Mouse (Mus musculus) testis, adult 10 weeks (tissue): ENCODE measurements around the gene B630019K06Rik. TPM values are rescaled to one million over a fixed set of nuclear protein-coding genes. Genes with fewer than 3 reads are reported as not detected.

Experiments
- polyA plus RNA-seq: library from polyadenylated mRNA; stranded (reverse); fragments of 350-450 nt; fragmentation: Illumina TruSeq; extraction: RNeasy Lipid Tissue Mini Kit (QIAGEN cat#74804); gene quantifications from one replicate; pipeline ENCODE4 v1.2.3, GENCODE M21; 2014; ENCODE audit warnings: low read depth, low replicate concordance

Gene B630019K06Rik
- 3.7 TPM for polyA plus RNA-seq

DNA sequence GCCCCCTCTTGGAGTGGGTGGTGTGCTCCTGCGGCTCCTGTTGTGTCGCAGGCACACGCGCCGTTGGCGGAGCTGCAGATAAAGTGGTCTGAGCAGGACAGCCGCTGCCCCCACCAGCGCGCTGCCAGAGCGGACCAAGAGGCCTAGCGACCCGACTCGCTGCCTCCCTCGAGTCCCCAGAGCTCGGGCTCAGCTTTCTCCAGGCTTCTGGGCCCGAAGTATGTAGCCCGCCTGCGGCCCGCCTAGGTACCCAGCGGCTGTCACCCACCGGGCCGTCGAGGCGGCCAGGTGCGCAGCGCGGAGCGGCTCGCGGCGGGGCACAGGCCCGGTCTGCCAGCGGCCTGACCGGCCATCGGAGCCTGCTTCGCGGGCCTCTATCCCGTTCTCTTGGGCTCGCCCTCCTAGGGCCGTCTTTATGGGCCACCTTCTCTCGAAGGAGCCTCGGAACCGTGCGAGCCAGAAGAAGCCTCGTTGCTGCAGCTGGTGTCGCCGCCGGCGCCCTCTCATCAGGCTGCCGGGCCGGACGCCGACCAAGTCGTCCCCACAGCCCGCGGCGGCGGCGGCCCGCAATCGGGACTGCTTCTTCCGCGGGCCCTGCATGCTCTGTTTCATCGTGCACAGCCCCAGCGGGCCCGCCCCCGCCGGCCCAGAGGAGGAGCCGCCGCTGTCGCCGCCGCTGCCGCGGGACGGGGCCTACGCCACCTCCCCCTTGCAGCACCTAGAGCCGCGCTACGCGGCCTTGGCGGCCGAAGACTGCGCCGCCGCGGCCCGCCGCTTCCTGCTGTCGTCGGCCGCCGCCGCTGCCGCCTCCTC, at the start of gene B630019K06Rik:
TSS of gene B630019K06Rik (plus strand) at position 40 of the 813 bp plus-strand sequence.

DNA sequence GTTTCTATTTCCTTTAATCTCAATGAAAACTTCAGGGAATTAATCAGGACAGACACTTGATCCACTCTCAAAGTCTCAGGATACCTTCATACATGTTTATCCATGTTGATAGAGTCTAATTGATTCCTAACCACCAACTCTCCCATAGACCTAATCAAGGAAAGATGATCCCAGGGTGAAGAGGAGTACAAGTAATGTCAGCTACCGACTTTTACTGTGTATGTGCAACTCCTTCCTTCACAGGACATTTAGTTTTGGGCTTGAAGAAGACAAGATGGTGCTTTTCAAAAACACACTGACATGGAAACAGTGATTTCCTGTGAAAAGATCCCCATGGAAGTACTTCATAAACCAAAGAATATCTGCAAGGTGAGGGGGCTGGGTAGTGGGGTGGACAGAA, 48.5 kb upstream of the B630019K06Rik start, which contains the start of gene Gm6592:
TSS of gene Gm6592 (plus strand) at position 301 of the 400 bp plus-strand sequence.

DNA sequence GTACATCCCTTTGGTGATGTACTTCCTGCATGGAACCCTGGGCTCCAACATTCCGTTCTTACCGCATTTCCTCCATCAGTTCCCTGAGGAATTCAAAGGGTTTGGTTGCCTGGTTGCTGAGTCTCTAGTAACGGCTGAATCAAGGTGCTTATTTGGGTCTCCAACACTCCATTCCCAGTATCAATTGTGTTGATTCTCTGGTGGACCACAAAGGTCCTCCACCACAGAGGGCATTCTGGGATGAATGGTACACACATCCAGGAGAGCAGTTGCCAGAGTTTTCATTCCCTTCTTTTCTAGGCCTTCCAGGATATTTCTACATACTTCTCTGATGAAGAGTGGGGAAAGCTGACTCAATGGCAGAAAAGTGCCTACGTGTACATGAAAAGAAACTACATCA, 18.2 kb upstream of the B630019K06Rik start, which contains the start of gene Gm5751:
TSS of gene Gm5751 (plus strand) at position 301 of the 400 bp plus-strand sequence.

Other genes with a start within 250 kb of the B630019K06Rik start
- 7.4 TPM for gene Ssxb8, start 201.5 kb upstream of the B630019K06Rik start, polyA plus RNA-seq
- gene Ssx9, start 143.9 kb upstream of the B630019K06Rik start, polyA plus RNA-seq = 4.6 TPM
- 8.0 TPM for gene Ssxb5, start 88.7 kb upstream of the B630019K06Rik start, polyA plus RNA-seq
- gene Gm6592, start 48.4 kb upstream of the B630019K06Rik start, polyA plus RNA-seq = not detected
- 1.6 TPM for gene Gm5751, start 18.1 kb upstream of the B630019K06Rik start, polyA plus RNA-seq
- gene Fthl17b, start 70.6 kb downstream of the B630019K06Rik start, polyA plus RNA-seq = not detected
- gene Fthl17c, start 84.2 kb downstream of the B630019K06Rik start, polyA plus RNA-seq = not detected
- gene Fthl17d, start 94.4 kb downstream of the B630019K06Rik start, polyA plus RNA-seq = not detected
- not detected for gene Fthl17e, start 141.1 kb downstream of the B630019K06Rik start, polyA plus RNA-seq
- gene Fthl17f, start 170.6 kb downstream of the B630019K06Rik start, polyA plus RNA-seq = not detected
- 26.0 TPM for gene 4930402K13Rik, start 212.2 kb downstream of the B630019K06Rik start, polyA plus RNA-seq